Mouse (Mus musculus) myocyte (in vitro differentiated cells): ENCODE measurements around the gene Zbtb8os.

ENCODE experiments used
- E2F4 ChIP-seq: IDR thresholded peaks from one replicate; pipeline ENCODE4 v1.6.1; 2011; ENCODE audit warnings: mild to moderate bottlenecking, control low read depth, moderate library complexity; ENCODE audit not compliant: insufficient read depth
- POLR2A ChIP-seq: IDR thresholded peaks from one replicate; pipeline ENCODE4 v1.6.1; 2011; ENCODE audit warnings: low read depth, mild to moderate bottlenecking, control low read depth, moderate library complexity; ENCODE audit not compliant: insufficient read length

DNA sequence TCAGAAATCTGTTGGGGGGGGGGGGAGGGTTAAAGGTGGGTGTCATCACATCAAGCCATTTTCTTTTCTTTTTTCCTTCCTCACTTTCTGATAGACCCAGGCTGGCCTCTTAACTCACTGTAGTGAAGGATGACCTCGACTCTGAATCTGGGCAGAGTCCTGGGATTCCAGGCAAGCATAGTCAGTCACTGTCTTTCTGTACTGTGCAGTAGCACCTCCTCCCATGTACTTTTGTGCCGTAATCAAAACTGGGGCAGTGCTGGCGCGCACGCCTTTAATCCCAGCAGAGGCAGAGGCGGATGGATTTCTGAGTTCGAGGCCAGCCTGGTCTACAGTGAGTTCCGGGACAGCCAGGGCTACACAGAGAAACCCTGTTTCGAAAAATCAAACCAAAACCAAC, 31.7 kb upstream of the Zbtb8os start:
- TF ChIP-seq POLR2A (no peak), E2F4 (no peak)
